Mouse (Mus musculus) hindlimb bud, embryonic 11.5 days (tissue): ENCODE results near the gene Cbr3.
"Not testable (repeated sequence)": the region's sequence is repeated elsewhere in the genome, so short reads cannot be mapped to it uniquely, and the experiment has no call there.

Experiments
- DNase-seq: peaks from one replicate; pipeline ENCODE4 v3.0.0-alpha.2; 2012; ENCODE audit warnings: low read depth, low spot score; ENCODE audit errors: extremely low spot score

Cbr3 gene

GRCm38 (mm10) chr16:93682689-93683507 lies at the start of gene Cbr3:
Cbr3 (plus strand) TSS chr16:93683215.
- no peak for DNase-seq

GRCm38 (mm10) chr16:93644006-93644405 lies 39.0 kb upstream of the Cbr3 start:
- no peak for DNase-seq

GRCm38 (mm10) chr16:93648441-93649183 lies 34.4 kb upstream of the Cbr3 start:
- no peak for DNase-seq

- no peak for DNase-seq
Observed at GRCm38 (mm10) chr16:93667976-93668375, 15.0 kb upstream of the Cbr3 start.

GRCm38 (mm10) chr16:93669521-93669920 lies 13.5 kb upstream of the Cbr3 start:
- no peak for DNase-seq

- DNase-seq = not testable (repeated sequence)
Observed at GRCm38 (mm10) chr16:93670466-93670865, 12.5 kb upstream of the Cbr3 start.

- no peak for DNase-seq
Observed at GRCm38 (mm10) chr16:93671064-93671463, 12.0 kb upstream of the Cbr3 start.

- DNase-seq = no peak
Observed at GRCm38 (mm10) chr16:93676376-93676775, 6.6 kb upstream of the Cbr3 start.

GRCm38 (mm10) chr16:93678206-93678605 lies 4.8 kb upstream of the Cbr3 start:
- DNase-seq = no peak

GRCm38 (mm10) chr16:93679165-93679564 lies 3.9 kb upstream of the Cbr3 start:
- DNase-seq = no peak

GRCm38 (mm10) chr16:93682156-93682688 lies 793 bp upstream of the Cbr3 start:
- DNase-seq = no peak

GRCm38 (mm10) chr16:93683508-93684236 lies 657 bp downstream of the Cbr3 start:
- no peak for DNase-seq

GRCm38 (mm10) chr16:93684441-93684840 lies 1.4 kb downstream of the Cbr3 start:
- no peak for DNase-seq

GRCm38 (mm10) chr16:93685783-93686182 lies 2.8 kb downstream of the Cbr3 start:
- not testable (repeated sequence) for DNase-seq

GRCm38 (mm10) chr16:93686421-93686820 lies 3.4 kb downstream of the Cbr3 start:
- no peak for DNase-seq

- DNase-seq = no peak
Observed at GRCm38 (mm10) chr16:93686945-93687344, 3.9 kb downstream of the Cbr3 start.

- no peak for DNase-seq
Observed at GRCm38 (mm10) chr16:93691206-93691841, 8.3 kb downstream of the Cbr3 start.

- DNase-seq = no peak
Observed at GRCm38 (mm10) chr16:93692744-93693143, 9.7 kb downstream of the Cbr3 start.

- DNase-seq = no peak
Observed at GRCm38 (mm10) chr16:93707116-93707515, 24.1 kb downstream of the Cbr3 start.

- no peak for DNase-seq
Observed at GRCm38 (mm10) chr16:93709217-93709616, 26.2 kb downstream of the Cbr3 start.

GRCm38 (mm10) chr16:93710924-93711323 lies 27.9 kb downstream of the Cbr3 start:
- DNase-seq = no peak
